Mouse (Mus musculus) liver, embryonic 14.5 days (tissue): ENCODE data around the gene Celf2. TPM values are rescaled to one million over a fixed set of nuclear protein-coding genes. Genes with fewer than 3 reads are reported as not detected.

Experiments
- ATAC-seq: fragments of 200-750 bp; cut with Nextera tagmentation; 2 replicates; pipeline ENCODE4 v1.8.0; 2017; ENCODE audit warnings: moderate number of reproducible peaks, mild to moderate bottlenecking, moderate library complexity; ENCODE audit not compliant: insufficient read depth
- DNase-seq, 3 experiments: peaks; one replicate each; pipeline ENCODE4 v3.0.0-alpha.2; 2012 to 2013; ENCODE audit warnings: low read depth in 3 of 3, low spot score in 3 of 3
- H3K27ac ChIP-seq: fragments of 300-500 bp; sonication (generic); 2 replicates; pipeline ENCODE4 v1.5.1; 2014; ENCODE audit warnings: moderate library complexity, mild to moderate bottlenecking, control low read depth, inconsistent platforms
- H3K27me3 ChIP-seq: fragments of 300-500 bp; sonication (generic); 2 replicates; pipeline ENCODE4 v1.6.1; 2014; ENCODE audit warnings: mild to moderate bottlenecking, low read length, moderate library complexity; ENCODE audit not compliant: control insufficient read depth, insufficient read depth
- H3K36me3 ChIP-seq: fragments of 300-500 bp; sonication (generic); replicated peaks from 2 replicates; pipeline ENCODE4 v1.6.1; 2014; ENCODE audit warnings: low read depth; ENCODE audit not compliant: control insufficient read depth, insufficient read depth
- H3K4me1 ChIP-seq, 2 experiments: fragments of 200-500 bp in 1 of 2; fragments of 300-500 bp in 1 of 2; sonication (generic) in 1 of 2; replicated peaks; 2 replicates each; pipeline ENCODE4 v1.6.1; 2012 to 2014; ENCODE audit warnings: antibody characterized with exemption in 1 of 2, inconsistent platforms in 1 of 2, low read length in 1 of 2; ENCODE audit not compliant: control insufficient read depth in 2 of 2, insufficient read depth in 2 of 2
- H3K4me2 ChIP-seq: fragments of 300-500 bp; sonication (generic); 2 replicates; pipeline ENCODE4 v1.6.1; 2014; ENCODE audit warnings: low read depth, mild to moderate bottlenecking, control low read depth, moderate library complexity
- H3K4me3 ChIP-seq, 2 experiments: fragments of 200-500 bp in 1 of 2; fragments of 300-500 bp in 1 of 2; sonication (generic) in 1 of 2; 2 replicates each; pipeline ENCODE4 v1.5.1; 2012 to 2014; ENCODE audit warnings: low read depth in 2 of 2, low read length in 2 of 2, mild to moderate bottlenecking in 2 of 2, control low read depth in 1 of 2, inconsistent platforms in 1 of 2, moderate library complexity in 1 of 2; ENCODE audit not compliant: insufficient read depth in 1 of 2
- H3K9ac ChIP-seq: fragments of 300-500 bp; sonication (generic); replicated peaks from 2 replicates; pipeline ENCODE4 v1.6.1; 2014; ENCODE audit warnings: mild to moderate bottlenecking, control low read depth, moderate library complexity
- H3K9me3 ChIP-seq: fragments of 300-500 bp; sonication (generic); 2 replicates; pipeline ENCODE4 v1.6.1; 2016; ENCODE audit warnings: low read length, mixed read lengths; ENCODE audit not compliant: control insufficient read depth
- CTCF ChIP-seq: IDR thresholded peaks from 2 replicates; pipeline ENCODE4 v1.5.1; 2016; ENCODE audit warnings: antibody characterized with exemption, low read depth, control low read depth
- EP300 ChIP-seq: IDR thresholded peaks from 2 replicates; pipeline ENCODE4 v1.6.1; 2016; ENCODE audit warnings: antibody characterized with exemption, low read depth
- WGBS: fragments of 180-500 bp; shearing (Covaris S2); extraction: QIAGEN DNeasy Blood & Tissue Kit; methylation state at CpG from one replicate; pipeline ENCODE4 v1.1.7; 2014; ENCODE audit not compliant: insufficient replicate concordance; 5-methylcytosine and 5-hydroxymethylcytosine counted together
- polyA plus RNA-seq, 2 experiments: library from polyadenylated mRNA; depleted of rRNA in 1 of 2; stranded (reverse) in 1 of 2; unstranded in 1 of 2; fragments of >200 nt; fragmentation: Nextera tagmentation in 1 of 2; extraction: Ambion mirVana in 1 of 2; gene quantifications; 2 replicates each; pipeline versions ENCODE4 v1.2.1 to v1.2.3; 2012 to 2014

Gene Celf2
- polyA plus RNA-seq, 2 experiments = 3.9 to 7.8 TPM

- no peak overlapping the region for H3K9ac ChIP-seq
- ATAC-seq (no peak), DNase-seq (no peak)
- WGBS = 48% methylated on average over 4 of the region's 4 CpGs
- no peaks in the 10 kb centered on the region for H3K27me3 ChIP-seq
- TF ChIP-seq EP300 = no peak
- TF ChIP-seq CTCF = no peak
- no peak overlapping the region for H3K4me2 ChIP-seq
- no peaks in the 10 kb centered on the region for H3K4me1 ChIP-seq
- H3K36me3 ChIP-seq = no peaks in the 10 kb centered on the region
- no peak overlapping the region for H3K27ac ChIP-seq
- no peak overlapping the region for H3K4me3 ChIP-seq
- H3K9me3 ChIP-seq = no peaks in the 10 kb centered on the region
Measured at GRCm38 (mm10) chr2:7367738-7368137, 141.6 kb downstream of the Celf2 start.

- ATAC-seq (no peak), DNase-seq (no peak)
- no peak overlapping the region for H3K9ac ChIP-seq
- H3K9me3 ChIP-seq = no peaks in the 10 kb centered on the region
- no peak overlapping the region for H3K4me2 ChIP-seq
- 49% methylated on average over 5 of the region's 5 CpGs for WGBS
- H3K36me3 ChIP-seq = no peaks in the 10 kb centered on the region
- TF ChIP-seq CTCF (no peak), EP300 (no peak)
- H3K27me3 ChIP-seq = no peaks in the 10 kb centered on the region
- H3K4me1 ChIP-seq = no peaks in the 10 kb centered on the region
- H3K27ac ChIP-seq = no peak overlapping the region
- no peak overlapping the region for H3K4me3 ChIP-seq
Measured at GRCm38 (mm10) chr2:7359557-7359956, 149.8 kb downstream of the Celf2 start.

- Histone ChIP-seq H3K4me2 (no peak overlapping the region), H3K27me3 (no peaks in the 10 kb centered on the region), H3K36me3 (no peaks in the 10 kb centered on the region), H3K4me3 (no peak overlapping the region), H3K9ac (no peak overlapping the region), H3K27ac (no peak overlapping the region), H3K9me3 (no peaks in the 10 kb centered on the region), H3K4me1 (no peaks in the 10 kb centered on the region)
- TF ChIP-seq EP300 = no peak
- no peak for TF ChIP-seq CTCF
- ATAC-seq (no peak), DNase-seq (no peak)
- 63% methylated on average over 3 of the region's 3 CpGs for WGBS
Measured at GRCm38 (mm10) chr2:7358816-7359215, 150.5 kb downstream of the Celf2 start.

- ATAC-seq = no peak
- no peak overlapping the region for H3K9ac ChIP-seq
- no peak overlapping the region for H3K4me2 ChIP-seq
- no peak for TF ChIP-seq EP300
- no peak for TF ChIP-seq CTCF
- H3K9me3 ChIP-seq = no peaks in the 10 kb centered on the region
- H3K4me3 ChIP-seq = no peak overlapping the region
- H3K4me1 ChIP-seq = no peaks in the 10 kb centered on the region
- H3K36me3 ChIP-seq = no peaks in the 10 kb centered on the region
- DNase-seq = no peak
- WGBS = 59% methylated on average over 5 of the region's 5 CpGs
- H3K27ac ChIP-seq = no peak overlapping the region
- no peaks in the 10 kb centered on the region for H3K27me3 ChIP-seq
Measured at GRCm38 (mm10) chr2:7351234-7351633, 158.1 kb downstream of the Celf2 start.

- no peaks in the 10 kb centered on the region for H3K9me3 ChIP-seq
- H3K36me3 ChIP-seq = no peaks in the 10 kb centered on the region
- TF ChIP-seq EP300 = no peak
- no peak for TF ChIP-seq CTCF
- 51% methylated on average over 4 of the region's 4 CpGs for WGBS
- H3K4me3 ChIP-seq = no peak overlapping the region
- no peak overlapping the region for H3K27ac ChIP-seq
- ATAC-seq (no peak), DNase-seq (no peak)
- no peaks in the 10 kb centered on the region for H3K4me1 ChIP-seq
- H3K9ac ChIP-seq = no peak overlapping the region
- no peak overlapping the region for H3K4me2 ChIP-seq
- no peaks in the 10 kb centered on the region for H3K27me3 ChIP-seq
Measured at GRCm38 (mm10) chr2:7346703-7347461, 162.5 kb downstream of the Celf2 start.
